Mouse (Mus musculus): ENCODE measurements around the gene Unc119. TPM values are rescaled to one million over a fixed set of nuclear protein-coding genes. Genes with fewer than 3 reads are reported as not detected.

The Unc119 gene
- total RNA-seq, 1 experiment, result 24.5 TPM

GRCm38 (mm10) chr11:78360789-78361131 is 17.5 kb downstream of the Unc119 start:
- H3K36me3 ChIP-seq (ENCODE audit: control insufficient read depth, insufficient read depth, low read length, poor library complexity, severe bottlenecking), result no peaks in the 10 kb centered on the region
- no peaks in the 10 kb centered on the region for H3K9me3 ChIP-seq (ENCODE audit: control insufficient read depth, insufficient read depth, low read depth, low read length)
- peaks cover 0 to 12% of the 10 kb centered on the region in 2 experiments; a peak in 1 of 4 replicates for H3K4me1 ChIP-seq (ENCODE audit: control insufficient read depth in 2 of 2, insufficient read depth in 2 of 2, low read length in 2 of 2, poor library complexity in 1 of 2)
- peak overlapping the region; percentile 44; the same call in 1 of the 2 replicates for H3K9ac ChIP-seq (ENCODE audit: insufficient read depth, low read depth, low read length, poor library complexity, severe bottlenecking)
- H3K27ac ChIP-seq (ENCODE audit: insufficient read depth, low read depth, low read length, poor library complexity, severe bottlenecking), result no peak overlapping the region
- no peak overlapping the region for H3K4me3 ChIP-seq (ENCODE audit: insufficient read depth in 1 of 2, low read depth in 1 of 2, low read length in 2 of 2, poor library complexity in 1 of 2, severe bottlenecking in 1 of 2)
- no peak for DNase-seq (ENCODE audit: low read depth, low spot score)
- in situ Hi-C loops (cut with MboI; ENCODE audit: low sequenced_read_pairs in 2 of 2, unreplicated experiment in 2 of 2), result loop anchor here in 1 of 2 experiments (5.0 kb wide), 1 partner anchor 37 kb away; no protein-coding TSS in a partner anchor
- no peak for TF ChIP-seq CHD2 (IDR thresholded peaks at IDR 0.05; ENCODE audit: low read depth, low read length)

DNA sequence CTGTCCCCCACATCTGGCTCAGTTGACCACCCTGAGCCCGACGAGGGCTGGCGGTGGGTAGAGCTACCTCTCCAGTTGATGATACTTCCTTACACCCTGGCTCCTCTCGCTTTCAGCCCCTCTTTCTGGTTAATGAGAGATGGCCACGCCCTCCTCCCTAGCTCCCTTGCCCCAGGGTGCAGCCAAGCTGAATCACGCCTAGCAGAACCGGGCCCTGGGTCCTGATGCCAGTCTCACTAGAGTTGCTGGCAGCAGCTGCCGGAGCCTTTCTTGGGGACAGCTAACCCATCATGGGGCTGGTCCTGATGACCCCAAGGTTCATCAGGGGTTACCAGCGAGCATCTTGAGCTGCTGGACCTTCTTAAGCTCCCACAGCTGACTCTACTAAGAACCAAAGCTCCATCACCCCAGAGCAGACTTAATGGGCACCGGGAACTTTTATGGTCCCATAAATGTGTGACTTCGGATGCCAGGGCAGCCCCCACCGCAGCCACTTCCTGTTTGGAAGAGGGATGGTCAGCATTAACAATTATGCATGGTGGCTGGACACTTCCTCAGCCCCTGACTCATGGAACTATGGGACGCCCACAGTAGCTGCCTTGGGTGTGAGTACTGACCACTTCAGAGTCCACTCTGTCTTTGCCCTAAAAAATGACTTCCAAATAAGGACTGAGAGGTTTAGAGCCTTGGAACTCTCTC is 20.2 kb downstream of the Unc119 start:
- Histone ChIP-seq H3K4me3 (ENCODE audit: insufficient read depth in 1 of 2, low read depth in 1 of 2, low read length in 2 of 2, poor library complexity in 1 of 2, severe bottlenecking in 1 of 2) (no peak overlapping the region), H3K9ac (ENCODE audit: insufficient read depth, low read depth, low read length, poor library complexity, severe bottlenecking) (no peak overlapping the region), H3K4me1 (ENCODE audit: control insufficient read depth in 2 of 2, insufficient read depth in 2 of 2, low read length in 2 of 2, poor library complexity in 1 of 2) (peaks cover 2 to 12% of the 10 kb centered on the region in 2 experiments; a peak in 2 of 4 replicates), H3K9me3 (ENCODE audit: control insufficient read depth, insufficient read depth, low read depth, low read length) (no peaks in the 10 kb centered on the region), H3K36me3 (ENCODE audit: control insufficient read depth, insufficient read depth, low read length, poor library complexity, severe bottlenecking) (no peaks in the 10 kb centered on the region), H3K27ac (ENCODE audit: insufficient read depth, low read depth, low read length, poor library complexity, severe bottlenecking) (no peak overlapping the region)
- TF ChIP-seq CHD2 (IDR thresholded peaks at IDR 0.05; ENCODE audit: low read depth, low read length), result no peak
- in situ Hi-C loops (cut with MboI; ENCODE audit: low sequenced_read_pairs in 2 of 2, unreplicated experiment in 2 of 2), result loop anchor here in 1 of 2 experiments (5.0 kb wide), 1 partner anchor 34 kb away; no protein-coding TSS in a partner anchor
- no peak for DNase-seq (ENCODE audit: low read depth, low spot score)

DNA sequence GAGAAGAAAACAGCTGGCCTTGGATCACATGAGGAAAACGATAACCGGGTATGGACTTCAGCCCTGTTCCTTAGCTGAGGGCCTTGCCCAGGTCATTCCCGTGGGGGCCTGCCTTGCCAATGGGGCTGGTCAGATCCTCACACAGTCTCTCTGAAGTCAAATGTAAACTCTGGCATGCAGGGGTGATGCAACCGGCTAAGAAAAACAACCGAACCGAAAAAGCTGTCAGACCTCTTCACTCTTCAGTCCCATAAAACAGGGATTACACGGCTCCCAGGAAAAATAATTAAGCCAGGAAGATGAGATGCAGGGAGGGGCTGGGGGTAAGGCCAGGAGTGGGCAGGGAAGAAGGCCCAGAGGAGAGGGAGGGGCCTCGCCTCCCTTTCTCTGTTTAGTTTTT is 20.8 kb downstream of the Unc119 start:
- Histone ChIP-seq H3K4me3 (ENCODE audit: insufficient read depth in 1 of 2, low read depth in 1 of 2, low read length in 2 of 2, poor library complexity in 1 of 2, severe bottlenecking in 1 of 2) (no peak overlapping the region), H3K9me3 (ENCODE audit: control insufficient read depth, insufficient read depth, low read depth, low read length) (no peaks in the 10 kb centered on the region), H3K9ac (ENCODE audit: insufficient read depth, low read depth, low read length, poor library complexity, severe bottlenecking) (no peak overlapping the region), H3K4me1 (ENCODE audit: control insufficient read depth in 2 of 2, insufficient read depth in 2 of 2, low read length in 2 of 2, poor library complexity in 1 of 2) (peaks cover 3 to 9% of the 10 kb centered on the region in 2 experiments; a peak in 2 of 4 replicates), H3K27ac (ENCODE audit: insufficient read depth, low read depth, low read length, poor library complexity, severe bottlenecking) (no peak overlapping the region), H3K36me3 (ENCODE audit: control insufficient read depth, insufficient read depth, low read length, poor library complexity, severe bottlenecking) (no peaks in the 10 kb centered on the region)
- DNase-seq (ENCODE audit: low read depth, low spot score), result no peak
- in situ Hi-C loops (cut with MboI; ENCODE audit: low sequenced_read_pairs in 2 of 2, unreplicated experiment in 2 of 2), result loop anchor here in 1 of 2 experiments (5.0 kb wide), 1 partner anchor 33 kb away; no protein-coding TSS in a partner anchor
- TF ChIP-seq HCFC1 (IDR thresholded peaks at IDR 0.05; ENCODE audit: borderline replicate concordance, insufficient read depth, low read length) (no peak), ZNF384 (IDR thresholded peaks at IDR 0.05; ENCODE audit: low read depth, low read length) (no peak), CHD2 (IDR thresholded peaks at IDR 0.05; ENCODE audit: low read depth, low read length) (no peak), MAFK (IDR thresholded peaks at IDR 0.05; ENCODE audit: insufficient read depth, low read depth, low read length) (no peak), ZC3H11A (IDR thresholded peaks at IDR 0.05; ENCODE audit: borderline replicate concordance, low read depth, low read length) (no peak)

- DNase-seq (ENCODE audit: low read depth, low spot score), result no peak
- no peaks in the 10 kb centered on the region for H3K36me3 ChIP-seq (ENCODE audit: control insufficient read depth, insufficient read depth, low read length, poor library complexity, severe bottlenecking)
- peaks cover 3 to 11% of the 10 kb centered on the region in 2 experiments for H3K4me1 ChIP-seq (ENCODE audit: control insufficient read depth in 2 of 2, insufficient read depth in 2 of 2, low read length in 2 of 2, poor library complexity in 1 of 2)
- no peak for TF ChIP-seq MAFK (IDR thresholded peaks at IDR 0.05; ENCODE audit: insufficient read depth, low read depth, low read length)
- TF ChIP-seq ZC3H11A (IDR thresholded peaks at IDR 0.05; ENCODE audit: borderline replicate concordance, low read depth, low read length), result no peak
- no peak for TF ChIP-seq CHD2 (IDR thresholded peaks at IDR 0.05; ENCODE audit: low read depth, low read length)
- no peaks in the 10 kb centered on the region for H3K9me3 ChIP-seq (ENCODE audit: control insufficient read depth, insufficient read depth, low read depth, low read length)
- no peak overlapping the region for H3K9ac ChIP-seq (ENCODE audit: insufficient read depth, low read depth, low read length, poor library complexity, severe bottlenecking)
- no peak overlapping the region for H3K27ac ChIP-seq (ENCODE audit: insufficient read depth, low read depth, low read length, poor library complexity, severe bottlenecking)
- H3K4me3 ChIP-seq (ENCODE audit: insufficient read depth in 1 of 2, low read depth in 1 of 2, low read length in 2 of 2, poor library complexity in 1 of 2, severe bottlenecking in 1 of 2), result no peak overlapping the region
- in situ Hi-C loops (cut with MboI; ENCODE audit: low sequenced_read_pairs in 2 of 2, unreplicated experiment in 2 of 2), result no loop called here
Measured at GRCm38 (mm10) chr11:78367456-78368225, 24.4 kb downstream of the Unc119 start.

Data from ES-E14 (cell line).